Mouse (Mus musculus): ENCODE results near the gene Ybx2.

- TF ChIP-seq CTCF (IDR thresholded peaks at IDR 0.05; ENCODE audit: borderline replicate concordance, insufficient read depth, low read length) (no peak), POLR2A (IDR thresholded peaks at IDR 0.05; ENCODE audit: low read depth, low read length) (no peak)
Measured at GRCm38 (mm10) chr11:69886907-69887635, 48.5 kb upstream of the Ybx2 start.
